Mouse (Mus musculus): Measurements from ENCODE around the gene Taf5l. TPM values are rescaled to one million over a fixed set of nuclear protein-coding genes. Genes with fewer than 3 reads are reported as not detected.
"Not testable (repeated sequence)": the region's sequence is repeated elsewhere in the genome, so short reads cannot be mapped to it uniquely, and the experiment has no call there.

Taf5l gene
- total and polyA plus RNA-seq, 2 experiments from 2014 or later: 19.5 to 35.7 TPM

GRCm38 (mm10) chr8:124042201-124042600 lies 21.0 kb upstream of the Taf5l start:
- no peak overlapping the region for H3K4me3 ChIP-seq (ENCODE audit: low read depth, low read length)
- H3K4me2 ChIP-seq (ENCODE audit: low read depth, low read length, poor library complexity, severe bottlenecking): no peak overlapping the region
- no peak overlapping the region for H3K9ac ChIP-seq (replicated peaks; ENCODE audit: low read length, poor library complexity, severe bottlenecking)
- H3K27ac ChIP-seq (ENCODE audit: low read depth, low read length): no peak overlapping the region
- H3K9me3 ChIP-seq (ENCODE audit: low read length): no peaks in the 10 kb centered on the region
- H3K27me3 ChIP-seq (ENCODE audit: insufficient read depth, low read length): no peaks in the 10 kb centered on the region
- WGBS: 80% methylated on average over 1 of the region's 1 CpGs
- ATAC-seq (ENCODE audit: low FRiP score): no peak
- H3K36me3 ChIP-seq (ENCODE audit: insufficient read depth, low read length): peaks cover 53% of the 10 kb centered on the region
- H3K4me1 ChIP-seq (ENCODE audit: insufficient read depth, low read length): no peaks in the 10 kb centered on the region
- no peak for TF ChIP-seq CTCF (IDR thresholded peaks at IDR 0.05)
- DNase-seq (ENCODE audit: low spot score): no peak

- WGBS: 90% methylated on average over 4 of the region's 4 CpGs
- peaks cover 52% of the 10 kb centered on the region for H3K36me3 ChIP-seq (ENCODE audit: insufficient read depth, low read length)
- ATAC-seq (ENCODE audit: low FRiP score) (no peak), DNase-seq (ENCODE audit: low spot score) (no peak)
- no peak overlapping the region for H3K27ac ChIP-seq (ENCODE audit: low read depth, low read length)
- no peaks in the 10 kb centered on the region for H3K27me3 ChIP-seq (ENCODE audit: insufficient read depth, low read length)
- no peak overlapping the region for H3K4me2 ChIP-seq (ENCODE audit: low read depth, low read length, poor library complexity, severe bottlenecking)
- H3K4me1 ChIP-seq (ENCODE audit: insufficient read depth, low read length): no peaks in the 10 kb centered on the region
- no peak overlapping the region for H3K4me3 ChIP-seq (ENCODE audit: low read depth, low read length)
- H3K9me3 ChIP-seq (ENCODE audit: low read length): no peaks in the 10 kb centered on the region
- no peak overlapping the region for H3K9ac ChIP-seq (replicated peaks; ENCODE audit: low read length, poor library complexity, severe bottlenecking)
- no peak for TF ChIP-seq CTCF (IDR thresholded peaks at IDR 0.05)
Measured at GRCm38 (mm10) chr8:124039351-124039750, 18.2 kb upstream of the Taf5l start.

DNA sequence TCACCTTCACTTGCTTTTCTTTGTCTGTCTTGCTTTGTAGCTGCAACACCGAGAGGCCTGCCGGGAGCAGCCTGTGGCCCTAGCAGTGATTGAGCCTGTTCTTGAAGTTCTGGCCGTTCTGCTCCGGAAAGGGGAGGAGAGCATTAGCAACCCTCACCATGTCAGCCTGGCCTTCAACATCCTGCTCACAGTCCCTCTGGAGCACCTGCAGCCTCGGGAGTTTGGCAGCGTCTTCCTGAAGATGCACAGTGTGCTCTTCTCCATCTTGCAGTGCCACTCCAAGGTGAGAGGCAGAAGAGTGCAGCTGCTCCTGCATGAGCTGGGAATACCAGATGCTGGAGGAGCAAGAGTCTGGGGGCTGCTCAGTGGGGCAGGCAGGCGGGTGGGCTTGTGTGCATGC lies 16.9 kb upstream of the Taf5l start:
- TF ChIP-seq CTCF (IDR thresholded peaks at IDR 0.05): no peak
- no peak for ATAC-seq (ENCODE audit: low FRiP score)
- Histone ChIP-seq H3K4me3 (ENCODE audit: low read depth, low read length) (no peak overlapping the region), H3K27me3 (ENCODE audit: insufficient read depth, low read length) (no peaks in the 10 kb centered on the region), H3K9me3 (ENCODE audit: low read length) (no peaks in the 10 kb centered on the region), H3K4me2 (ENCODE audit: low read depth, low read length, poor library complexity, severe bottlenecking) (no peak overlapping the region), H3K36me3 (ENCODE audit: insufficient read depth, low read length) (peaks cover 51% of the 10 kb centered on the region), H3K27ac (ENCODE audit: low read depth, low read length) (no peak overlapping the region), H3K9ac (replicated peaks; ENCODE audit: low read length, poor library complexity, severe bottlenecking) (no peak overlapping the region), H3K4me1 (ENCODE audit: insufficient read depth, low read length) (no peaks in the 10 kb centered on the region)
- WGBS: 93% methylated on average over 7 of the region's 7 CpGs
- no peak for DNase-seq (ENCODE audit: low spot score)

GRCm38 (mm10) chr8:124033400-124033799 lies 12.2 kb upstream of the Taf5l start:
- no peak overlapping the region for H3K9ac ChIP-seq (replicated peaks; ENCODE audit: low read length, poor library complexity, severe bottlenecking)
- ATAC-seq (ENCODE audit: low FRiP score): no peak
- WGBS: 69% methylated on average over 5 of the region's 5 CpGs
- no peak overlapping the region for H3K4me2 ChIP-seq (ENCODE audit: low read depth, low read length, poor library complexity, severe bottlenecking)
- H3K27ac ChIP-seq (ENCODE audit: low read depth, low read length): no peak overlapping the region
- DNase-seq (ENCODE audit: low spot score): no peak
- H3K4me1 ChIP-seq (ENCODE audit: insufficient read depth, low read length): no peaks in the 10 kb centered on the region
- H3K27me3 ChIP-seq (ENCODE audit: insufficient read depth, low read length): no peaks in the 10 kb centered on the region
- peaks cover 59% of the 10 kb centered on the region for H3K36me3 ChIP-seq (ENCODE audit: insufficient read depth, low read length)
- H3K9me3 ChIP-seq (ENCODE audit: low read length): no peaks in the 10 kb centered on the region
- TF ChIP-seq CTCF (IDR thresholded peaks at IDR 0.05): peak; percentile 48
- no peak overlapping the region for H3K4me3 ChIP-seq (ENCODE audit: low read depth, low read length)

DNA sequence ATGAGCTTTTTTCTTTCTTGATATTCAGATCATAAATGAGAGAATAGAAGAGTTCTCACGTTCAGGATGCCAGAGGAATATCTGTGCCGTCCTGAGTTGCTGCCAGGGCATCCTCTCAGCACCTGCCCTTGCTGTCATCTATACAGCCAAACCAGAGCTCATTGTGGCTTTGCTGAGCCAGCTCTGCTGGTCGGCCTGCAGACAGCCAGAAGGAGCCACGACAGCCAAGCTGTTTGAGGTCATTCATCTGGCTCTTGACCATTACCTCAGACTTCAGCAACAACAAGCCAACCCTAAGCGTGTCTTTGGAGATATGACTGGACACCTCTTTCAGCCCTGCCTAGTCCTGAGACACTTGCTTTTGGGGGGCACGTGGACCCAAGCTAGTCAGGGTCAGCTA lies 6.6 kb upstream of the Taf5l start:
- H3K4me1 ChIP-seq (ENCODE audit: insufficient read depth, low read length): no peaks in the 10 kb centered on the region
- H3K9ac ChIP-seq (replicated peaks; ENCODE audit: low read length, poor library complexity, severe bottlenecking): no peak overlapping the region
- 93% methylated on average over 6 of the region's 6 CpGs for WGBS
- TF ChIP-seq CTCF (IDR thresholded peaks at IDR 0.05): no peak
- H3K36me3 ChIP-seq (ENCODE audit: insufficient read depth, low read length): peaks cover 41% of the 10 kb centered on the region
- ATAC-seq (ENCODE audit: low FRiP score) (no peak), DNase-seq (ENCODE audit: low spot score) (no peak)
- H3K27ac ChIP-seq (ENCODE audit: low read depth, low read length): no peak overlapping the region
- no peak overlapping the region for H3K4me3 ChIP-seq (ENCODE audit: low read depth, low read length)
- H3K9me3 ChIP-seq (ENCODE audit: low read length): no peaks in the 10 kb centered on the region
- H3K4me2 ChIP-seq (ENCODE audit: low read depth, low read length, poor library complexity, severe bottlenecking): no peak overlapping the region
- H3K27me3 ChIP-seq (ENCODE audit: insufficient read depth, low read length): no peaks in the 10 kb centered on the region

- not testable (repeated sequence) for DNase-seq (ENCODE audit: low spot score); H3K27ac ChIP-seq (ENCODE audit: low read depth, low read length); H3K4me3 ChIP-seq (ENCODE audit: low read depth, low read length); H3K4me1 ChIP-seq (ENCODE audit: insufficient read depth, low read length); ATAC-seq (ENCODE audit: low FRiP score); H3K9ac ChIP-seq (replicated peaks; ENCODE audit: low read length, poor library complexity, severe bottlenecking); H3K4me2 ChIP-seq (ENCODE audit: low read depth, low read length, poor library complexity, severe bottlenecking); H3K27me3 ChIP-seq (ENCODE audit: insufficient read depth, low read length); H3K9me3 ChIP-seq (ENCODE audit: low read length)
- 66% methylated on average over 2 of the region's 2 CpGs for WGBS
- peak; percentile 3; the same call in 1 of the 2 replicates for TF ChIP-seq CTCF (IDR thresholded peaks at IDR 0.05)
- H3K36me3 ChIP-seq (ENCODE audit: insufficient read depth, low read length): peaks cover 36% of the 10 kb centered on the region
Measured at GRCm38 (mm10) chr8:124026265-124026664, 5.1 kb upstream of the Taf5l start.
